Mouse (Mus musculus) liver, embryonic 14.5 days (tissue): Measurements from ENCODE around the gene Slc35d3. TPM values are rescaled to one million over a fixed set of nuclear protein-coding genes. Genes with fewer than 3 reads are reported as not detected.

Source experiments
- ATAC-seq: fragments of 200-750 bp; cut with Nextera tagmentation; 2 replicates; pipeline ENCODE4 v1.8.0; 2017; ENCODE audit warnings: moderate number of reproducible peaks, mild to moderate bottlenecking, moderate library complexity; ENCODE audit not compliant: insufficient read depth
- DNase-seq, 3 experiments: peaks; one replicate each; pipeline ENCODE4 v3.0.0-alpha.2; 2012 to 2013; ENCODE audit warnings: low read depth in 3 of 3, low spot score in 3 of 3
- H3K27ac ChIP-seq: fragments of 300-500 bp; sonication (generic); 2 replicates; pipeline ENCODE4 v1.5.1; 2014; ENCODE audit warnings: moderate library complexity, mild to moderate bottlenecking, control low read depth, inconsistent platforms
- H3K27me3 ChIP-seq: fragments of 300-500 bp; sonication (generic); 2 replicates; pipeline ENCODE4 v1.6.1; 2014; ENCODE audit warnings: mild to moderate bottlenecking, low read length, moderate library complexity; ENCODE audit not compliant: control insufficient read depth, insufficient read depth
- H3K36me3 ChIP-seq: fragments of 300-500 bp; sonication (generic); replicated peaks from 2 replicates; pipeline ENCODE4 v1.6.1; 2014; ENCODE audit warnings: low read depth; ENCODE audit not compliant: control insufficient read depth, insufficient read depth
- H3K4me1 ChIP-seq, 2 experiments: fragments of 200-500 bp in 1 of 2; fragments of 300-500 bp in 1 of 2; sonication (generic) in 1 of 2; replicated peaks; 2 replicates each; pipeline ENCODE4 v1.6.1; 2012 to 2014; ENCODE audit warnings: antibody characterized with exemption in 1 of 2, inconsistent platforms in 1 of 2, low read length in 1 of 2; ENCODE audit not compliant: control insufficient read depth in 2 of 2, insufficient read depth in 2 of 2
- H3K4me2 ChIP-seq: fragments of 300-500 bp; sonication (generic); 2 replicates; pipeline ENCODE4 v1.6.1; 2014; ENCODE audit warnings: low read depth, mild to moderate bottlenecking, control low read depth, moderate library complexity
- H3K4me3 ChIP-seq, 2 experiments: fragments of 200-500 bp in 1 of 2; fragments of 300-500 bp in 1 of 2; sonication (generic) in 1 of 2; 2 replicates each; pipeline ENCODE4 v1.5.1; 2012 to 2014; ENCODE audit warnings: low read depth in 2 of 2, low read length in 2 of 2, mild to moderate bottlenecking in 2 of 2, control low read depth in 1 of 2, inconsistent platforms in 1 of 2, moderate library complexity in 1 of 2; ENCODE audit not compliant: insufficient read depth in 1 of 2
- H3K9ac ChIP-seq: fragments of 300-500 bp; sonication (generic); replicated peaks from 2 replicates; pipeline ENCODE4 v1.6.1; 2014; ENCODE audit warnings: mild to moderate bottlenecking, control low read depth, moderate library complexity
- H3K9me3 ChIP-seq: fragments of 300-500 bp; sonication (generic); 2 replicates; pipeline ENCODE4 v1.6.1; 2016; ENCODE audit warnings: low read length, mixed read lengths; ENCODE audit not compliant: control insufficient read depth
- CTCF ChIP-seq: IDR thresholded peaks from 2 replicates; pipeline ENCODE4 v1.5.1; 2016; ENCODE audit warnings: antibody characterized with exemption, low read depth, control low read depth
- EP300 ChIP-seq: IDR thresholded peaks from 2 replicates; pipeline ENCODE4 v1.6.1; 2016; ENCODE audit warnings: antibody characterized with exemption, low read depth
- WGBS: fragments of 180-500 bp; shearing (Covaris S2); extraction: QIAGEN DNeasy Blood & Tissue Kit; methylation state at CpG from one replicate; pipeline ENCODE4 v1.1.7; 2014; ENCODE audit not compliant: insufficient replicate concordance; 5-methylcytosine and 5-hydroxymethylcytosine counted together
- polyA plus RNA-seq, 2 experiments: library from polyadenylated mRNA; depleted of rRNA in 1 of 2; stranded (reverse) in 1 of 2; unstranded in 1 of 2; fragments of >200 nt; fragmentation: Nextera tagmentation in 1 of 2; extraction: Ambion mirVana in 1 of 2; gene quantifications; 2 replicates each; pipeline versions ENCODE4 v1.2.1 to v1.2.3; 2012 to 2014

Gene Slc35d3
- polyA plus RNA-seq, 2 experiments: 1.8 to 2.2 TPM

DNA sequence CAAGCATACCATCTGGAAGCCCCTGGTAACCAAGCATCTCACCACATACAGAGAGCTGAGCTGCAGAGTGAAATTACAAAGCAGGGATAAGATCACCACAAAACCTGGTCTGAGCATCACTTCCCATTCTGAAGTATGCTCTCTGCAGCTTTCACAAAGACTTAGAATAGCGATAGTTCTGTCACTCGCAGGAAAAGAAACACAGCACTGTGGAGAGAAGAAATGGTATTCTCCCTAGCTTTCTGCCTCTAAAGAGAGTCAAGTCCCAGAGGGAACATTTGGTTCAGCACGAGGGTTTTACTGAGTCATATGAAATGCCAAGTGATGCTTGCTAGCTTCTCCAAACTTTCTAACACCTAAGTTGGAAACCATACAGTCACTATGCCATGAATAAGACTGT, 38.6 kb upstream of the Slc35d3 start:
- no peaks in the 10 kb centered on the region for H3K9me3 ChIP-seq
- 64% methylated on average over 3 of the region's 3 CpGs for WGBS
- H3K36me3 ChIP-seq: no peaks in the 10 kb centered on the region; the same call in 1 of the 2 replicates
- no peaks in the 10 kb centered on the region for H3K27me3 ChIP-seq
- TF ChIP-seq CTCF (no peak), EP300 (no peak)
- H3K4me2 ChIP-seq: no peak overlapping the region
- H3K4me3 ChIP-seq: no peak overlapping the region
- no peak for ATAC-seq
- no peak for DNase-seq
- H3K27ac ChIP-seq: no peak overlapping the region
- no peak overlapping the region for H3K9ac ChIP-seq
- peaks cover 0 to 4% of the 10 kb centered on the region in 2 experiments; a peak in 2 of 4 replicates for H3K4me1 ChIP-seq

DNA sequence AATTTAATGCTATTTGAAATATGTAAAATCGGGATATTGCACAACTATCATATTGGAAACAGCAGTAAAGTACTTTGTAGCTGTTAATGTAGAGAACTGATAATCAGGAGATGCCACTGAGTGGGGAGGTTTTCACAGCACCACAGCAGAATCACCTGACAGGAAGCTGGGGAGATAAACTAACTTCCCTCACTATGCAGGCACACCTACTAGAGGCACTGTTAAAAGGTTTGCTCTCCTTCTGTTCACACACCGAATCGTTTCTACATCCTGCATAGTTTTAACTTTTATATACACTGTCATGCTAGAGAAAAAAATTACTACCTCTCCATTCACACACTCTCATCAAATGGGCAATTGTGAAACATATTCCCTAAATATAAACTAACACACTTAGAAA, 35.0 kb upstream of the Slc35d3 start:
- DNase-seq (no peak), ATAC-seq (peak; percentile 64)
- H3K36me3 ChIP-seq: no peaks in the 10 kb centered on the region
- H3K9me3 ChIP-seq: no peaks in the 10 kb centered on the region
- H3K27ac ChIP-seq: no peak overlapping the region
- H3K9ac ChIP-seq: no peak overlapping the region
- no peak overlapping the region for H3K4me3 ChIP-seq
- H3K4me2 ChIP-seq: no peak overlapping the region
- WGBS: 14% methylated on average over 3 of the region's 3 CpGs
- peaks cover 0 to 4% of the 10 kb centered on the region in 2 experiments; a peak in 2 of 4 replicates for H3K4me1 ChIP-seq
- TF ChIP-seq EP300 (no peak), CTCF (no peak)
- H3K27me3 ChIP-seq: no peaks in the 10 kb centered on the region

DNA sequence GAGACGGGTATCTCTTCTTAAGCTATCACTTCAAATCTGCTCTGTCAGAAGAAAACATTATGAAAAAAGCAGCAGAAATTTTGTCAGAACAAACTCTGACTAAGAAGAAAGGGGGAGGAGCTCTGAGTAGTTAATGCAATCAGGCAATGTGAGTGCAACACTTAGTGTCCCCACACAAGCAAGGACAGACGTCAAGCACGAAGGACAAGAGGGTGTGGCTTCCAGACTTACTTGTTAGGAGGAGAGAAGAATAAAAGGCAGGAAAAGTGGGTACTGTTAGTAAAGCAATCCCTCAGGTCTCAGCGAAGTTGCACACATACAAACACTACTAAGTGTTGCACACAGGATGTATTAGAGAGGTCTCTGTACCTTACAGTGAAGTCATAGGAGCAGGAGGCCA, 33.1 kb upstream of the Slc35d3 start:
- Histone ChIP-seq H3K36me3 (no peaks in the 10 kb centered on the region), H3K4me3 (no peak overlapping the region), H3K9me3 (no peaks in the 10 kb centered on the region), H3K4me2 (no peak overlapping the region), H3K9ac (no peak overlapping the region), H3K4me1 (peaks cover 0 to 4% of the 10 kb centered on the region in 2 experiments; a peak in 2 of 4 replicates), H3K27me3 (no peaks in the 10 kb centered on the region), H3K27ac (no peak overlapping the region)
- DNase-seq (no peak), ATAC-seq (no peak)
- TF ChIP-seq CTCF (no peak), EP300 (no peak)
- 47% methylated on average over 4 of the region's 4 CpGs for WGBS

DNA sequence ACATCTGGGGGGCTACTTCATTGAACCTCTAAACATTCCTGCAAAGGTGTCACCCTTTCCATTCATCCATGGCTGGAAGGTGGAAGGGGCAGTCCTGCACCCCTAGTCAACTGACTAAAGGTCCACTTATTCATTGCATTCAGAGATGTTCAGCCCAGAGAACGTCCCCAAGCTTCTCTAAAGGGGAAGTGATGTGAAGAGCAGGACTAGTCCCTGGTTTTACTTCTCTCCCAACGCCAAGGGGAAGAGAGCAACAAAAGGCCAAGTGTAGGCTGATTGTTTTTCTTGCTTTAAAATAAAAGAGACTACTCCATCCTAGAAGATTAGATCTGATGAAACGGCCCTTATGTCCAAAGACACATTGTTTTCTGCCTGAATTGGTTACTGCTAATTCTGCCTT, 29.2 kb upstream of the Slc35d3 start:
- no peak overlapping the region for H3K4me2 ChIP-seq
- no peak overlapping the region for H3K9ac ChIP-seq
- no peak for DNase-seq
- H3K27me3 ChIP-seq: no peaks in the 10 kb centered on the region
- ATAC-seq: no peak
- H3K9me3 ChIP-seq: no peaks in the 10 kb centered on the region
- peaks cover 0 to 3% of the 10 kb centered on the region in 2 experiments; a peak in 2 of 4 replicates for H3K4me1 ChIP-seq
- no peak for TF ChIP-seq EP300
- no peak for TF ChIP-seq CTCF
- no peak overlapping the region for H3K27ac ChIP-seq
- 37% methylated on average over 3 of the region's 3 CpGs for WGBS
- no peak overlapping the region for H3K4me3 ChIP-seq
- H3K36me3 ChIP-seq: no peaks in the 10 kb centered on the region

DNA sequence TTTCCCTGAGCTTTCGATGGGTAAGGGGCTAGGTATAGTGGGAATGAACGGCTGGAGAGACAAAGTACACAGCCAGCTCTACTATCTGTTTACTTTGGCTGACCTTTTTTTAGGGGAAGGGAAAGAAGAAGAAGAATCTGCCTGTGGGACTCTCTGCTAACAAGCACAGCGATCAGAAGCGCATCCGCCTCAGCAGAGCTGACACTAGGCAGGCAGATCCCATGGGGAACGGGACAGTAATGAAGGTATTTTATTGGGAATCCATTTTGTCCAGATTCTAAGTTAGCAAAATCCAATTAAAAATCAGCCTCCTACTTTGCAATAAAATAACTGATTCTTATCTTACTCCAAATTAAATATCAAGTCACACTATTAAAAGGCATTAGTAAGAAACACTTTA, 27.9 kb upstream of the Slc35d3 start:
- TF ChIP-seq CTCF (no peak), EP300 (no peak)
- Histone ChIP-seq H3K4me2 (no peak overlapping the region), H3K27me3 (no peaks in the 10 kb centered on the region), H3K4me1 (peaks cover 0 to 10% of the 10 kb centered on the region in 2 experiments; a peak in 3 of 4 replicates), H3K9me3 (no peaks in the 10 kb centered on the region), H3K27ac (no peak overlapping the region), H3K4me3 (no peak overlapping the region), H3K36me3 (no peaks in the 10 kb centered on the region), H3K9ac (no peak overlapping the region)
- 65% methylated on average over 6 of the region's 6 CpGs for WGBS
- DNase-seq: no peak
- no peak for ATAC-seq
